Mouse (Mus musculus): ENCODE results near the gene Plau. TPM values are rescaled to one million over a fixed set of nuclear protein-coding genes. Genes with fewer than 3 reads are reported as not detected.

Plau gene
- polyA plus RNA-seq, 1 experiment from 2014 or later: 0.23 TPM

GRCm38 (mm10) chr14:20851776-20852175, 15.3 kb downstream of the Plau start:
- Histone ChIP-seq H3K4me2 (no peak overlapping the region), H3K4me1 (no peaks in the 10 kb centered on the region), H3K27me3 (replicated peaks) (no peaks in the 10 kb centered on the region), H3K9ac (no peak overlapping the region), H3K9me3 (no peaks in the 10 kb centered on the region), H3K27ac (no peak overlapping the region), H3K4me3 (no peak overlapping the region), H3K36me3 (replicated peaks) (no peaks in the 10 kb centered on the region)
- no peak for ATAC-seq (replicated peaks)

GRCm38 (mm10) chr14:20861152-20861551, 24.7 kb downstream of the Plau start:
- no peak for ATAC-seq (replicated peaks)
- H3K36me3 ChIP-seq (replicated peaks): no peaks in the 10 kb centered on the region
- no peaks in the 10 kb centered on the region for H3K27me3 ChIP-seq (replicated peaks)
- 54% methylated on average over 2 of the region's 2 CpGs for WGBS
- H3K4me3 ChIP-seq: no peak overlapping the region
- no peaks in the 10 kb centered on the region for H3K4me1 ChIP-seq
- no peaks in the 10 kb centered on the region for H3K9me3 ChIP-seq
- no peak overlapping the region for H3K4me2 ChIP-seq
- no peak overlapping the region for H3K9ac ChIP-seq
- H3K27ac ChIP-seq: no peak overlapping the region

- no peaks in the 10 kb centered on the region for H3K27me3 ChIP-seq (replicated peaks)
- H3K4me1 ChIP-seq: no peaks in the 10 kb centered on the region
- no peak overlapping the region for H3K27ac ChIP-seq
- H3K4me3 ChIP-seq: no peak overlapping the region
- no peak for ATAC-seq (replicated peaks)
- H3K36me3 ChIP-seq (replicated peaks): no peaks in the 10 kb centered on the region
- no peak overlapping the region for H3K9ac ChIP-seq
- H3K9me3 ChIP-seq: no peaks in the 10 kb centered on the region
- 80% methylated on average over 5 of the region's 5 CpGs for WGBS
- no peak overlapping the region for H3K4me2 ChIP-seq
Observed at GRCm38 (mm10) chr14:20861559-20861958, 25.1 kb downstream of the Plau start.

- Histone ChIP-seq H3K4me3 (no peak overlapping the region), H3K4me1 (no peaks in the 10 kb centered on the region), H3K4me2 (no peak overlapping the region), H3K9me3 (no peaks in the 10 kb centered on the region), H3K9ac (no peak overlapping the region), H3K27me3 (replicated peaks) (no peaks in the 10 kb centered on the region), H3K27ac (no peak overlapping the region), H3K36me3 (replicated peaks) (no peaks in the 10 kb centered on the region)
- no peak for ATAC-seq (replicated peaks)
- WGBS: 71% methylated on average over 6 of the region's 6 CpGs
Observed at GRCm38 (mm10) chr14:20863306-20864065, 27.0 kb downstream of the Plau start.

- Histone ChIP-seq H3K36me3 (replicated peaks) (no peaks in the 10 kb centered on the region), H3K27me3 (replicated peaks) (no peaks in the 10 kb centered on the region), H3K4me1 (no peaks in the 10 kb centered on the region), H3K9ac (no peak overlapping the region), H3K4me3 (no peak overlapping the region), H3K9me3 (no peaks in the 10 kb centered on the region), H3K27ac (no peak overlapping the region), H3K4me2 (no peak overlapping the region)
- 84% methylated on average over 4 of the region's 4 CpGs for WGBS
- no peak for ATAC-seq (replicated peaks)
Observed at GRCm38 (mm10) chr14:20864192-20864591, 27.7 kb downstream of the Plau start.

- 88% methylated on average over 8 of the region's 8 CpGs for WGBS
- H3K9me3 ChIP-seq: no peaks in the 10 kb centered on the region
- no peaks in the 10 kb centered on the region for H3K4me1 ChIP-seq
- ATAC-seq (replicated peaks): no peak
- H3K27me3 ChIP-seq (replicated peaks): no peaks in the 10 kb centered on the region
- no peak overlapping the region for H3K4me2 ChIP-seq
- no peak overlapping the region for H3K27ac ChIP-seq
- no peaks in the 10 kb centered on the region for H3K36me3 ChIP-seq (replicated peaks)
- no peak overlapping the region for H3K9ac ChIP-seq
- H3K4me3 ChIP-seq: no peak overlapping the region
Observed at GRCm38 (mm10) chr14:20865604-20866003, 29.1 kb downstream of the Plau start.

GRCm38 (mm10) chr14:20866365-20866764, 29.9 kb downstream of the Plau start:
- 95% methylated on average over 7 of the region's 7 CpGs for WGBS
- Histone ChIP-seq H3K27me3 (replicated peaks) (no peaks in the 10 kb centered on the region), H3K36me3 (replicated peaks) (no peaks in the 10 kb centered on the region), H3K9ac (no peak overlapping the region), H3K4me3 (no peak overlapping the region), H3K9me3 (no peaks in the 10 kb centered on the region), H3K4me1 (no peaks in the 10 kb centered on the region), H3K27ac (no peak overlapping the region), H3K4me2 (no peak overlapping the region)
- no peak for ATAC-seq (replicated peaks)

GRCm38 (mm10) chr14:20870110-20870509, 33.6 kb downstream of the Plau start:
- ATAC-seq (replicated peaks): no peak
- Histone ChIP-seq H3K4me2 (no peak overlapping the region), H3K27ac (no peak overlapping the region), H3K36me3 (replicated peaks) (no peaks in the 10 kb centered on the region), H3K4me1 (no peaks in the 10 kb centered on the region), H3K27me3 (replicated peaks) (no peaks in the 10 kb centered on the region), H3K4me3 (no peak overlapping the region), H3K9ac (no peak overlapping the region), H3K9me3 (no peaks in the 10 kb centered on the region)
- 96% methylated on average over 3 of the region's 3 CpGs for WGBS

GRCm38 (mm10) chr14:20871495-20871894, 35.0 kb downstream of the Plau start:
- 88% methylated on average over 1 of the region's 1 CpGs for WGBS
- H3K4me2 ChIP-seq: no peak overlapping the region
- H3K27me3 ChIP-seq (replicated peaks): no peaks in the 10 kb centered on the region
- no peaks in the 10 kb centered on the region for H3K9me3 ChIP-seq
- ATAC-seq (replicated peaks): no peak
- no peak overlapping the region for H3K4me3 ChIP-seq
- H3K36me3 ChIP-seq (replicated peaks): no peaks in the 10 kb centered on the region
- H3K27ac ChIP-seq: no peak overlapping the region
- no peaks in the 10 kb centered on the region for H3K4me1 ChIP-seq
- no peak overlapping the region for H3K9ac ChIP-seq

GRCm38 (mm10) chr14:20873307-20873706, 36.8 kb downstream of the Plau start:
- Histone ChIP-seq H3K9ac (no peak overlapping the region), H3K27ac (no peak overlapping the region), H3K36me3 (replicated peaks) (no peaks in the 10 kb centered on the region), H3K4me1 (no peaks in the 10 kb centered on the region), H3K4me2 (no peak overlapping the region), H3K27me3 (replicated peaks) (no peaks in the 10 kb centered on the region), H3K9me3 (no peaks in the 10 kb centered on the region), H3K4me3 (no peak overlapping the region)
- WGBS: 2% methylated on average over 8 of the region's 8 CpGs
- 0 out of 2 replicates have a peak, but pooled peaks have one; percentile 20 for ATAC-seq (replicated peaks)

GRCm38 (mm10) chr14:20873931-20874330, 37.5 kb downstream of the Plau start:
- Histone ChIP-seq H3K36me3 (replicated peaks) (no peaks in the 10 kb centered on the region), H3K9ac (no peak overlapping the region), H3K27ac (no peak overlapping the region), H3K9me3 (no peaks in the 10 kb centered on the region), H3K4me2 (no peak overlapping the region), H3K4me3 (no peak overlapping the region), H3K27me3 (replicated peaks) (no peaks in the 10 kb centered on the region), H3K4me1 (no peaks in the 10 kb centered on the region)
- WGBS: 54% methylated on average over 6 of the region's 6 CpGs
- no peak for ATAC-seq (replicated peaks)

- ATAC-seq (replicated peaks): no peak
- H3K36me3 ChIP-seq (replicated peaks): no peaks in the 10 kb centered on the region
- no peaks in the 10 kb centered on the region for H3K4me1 ChIP-seq
- H3K27ac ChIP-seq: no peak overlapping the region
- H3K9me3 ChIP-seq: no peaks in the 10 kb centered on the region
- no peak overlapping the region for H3K4me2 ChIP-seq
- WGBS: 82% methylated on average over 5 of the region's 5 CpGs
- H3K4me3 ChIP-seq: no peak overlapping the region
- no peak overlapping the region for H3K9ac ChIP-seq
- no peaks in the 10 kb centered on the region for H3K27me3 ChIP-seq (replicated peaks)
Observed at GRCm38 (mm10) chr14:20884691-20885090, 48.2 kb downstream of the Plau start.

GRCm38 (mm10) chr14:20885091-20885888, 48.8 kb downstream of the Plau start:
- no peaks in the 10 kb centered on the region for H3K4me1 ChIP-seq
- H3K27me3 ChIP-seq (replicated peaks): no peaks in the 10 kb centered on the region
- no peak overlapping the region for H3K27ac ChIP-seq
- H3K36me3 ChIP-seq (replicated peaks): no peaks in the 10 kb centered on the region
- H3K4me3 ChIP-seq: no peak overlapping the region
- no peaks in the 10 kb centered on the region for H3K9me3 ChIP-seq
- H3K4me2 ChIP-seq: no peak overlapping the region
- no peak overlapping the region for H3K9ac ChIP-seq
- no peak for ATAC-seq (replicated peaks)
- 39% methylated on average over 10 of the region's 10 CpGs for WGBS

All from midbrain, embryonic 15.5 days (tissue).